In genomic region chr1:172706243-172706642, GRCm38 (mm10) we compare ENCODE assay signal across 27 mouse cellular contexts. TPM values are rescaled to one million over a fixed set of nuclear protein-coding genes. Genes with fewer than 3 reads are reported as not detected.
"Had no signal": no experiment of that assay in that cellular context is flagged by ENCODE, and none has a peak within 500 bp of the region (broad histone marks: within the 10 kb centered on the region; RNA-seq: fewer than 3 reads in every experiment).

No protein-coding gene starts in this region.

- H3K9me3 ChIP-seq: hindbrain, embryonic 15.5 days; midbrain, embryonic 12.5 days; midbrain, embryonic 15.5 days; stomach, embryonic 15.5 days had no signal

- ATAC-seq: midbrain, embryonic 15.5 days had no signal

- H3K4me3 ChIP-seq: hindbrain, embryonic 15.5 days; left cerebral cortex, adult 2 months; midbrain, embryonic 12.5 days; midbrain, embryonic 15.5 days; myocyte; stomach, embryonic 15.5 days had no signal

- H3K27ac ChIP-seq: hindbrain, embryonic 15.5 days; kidney, postnatal 0 days; left cerebral cortex, adult 2 months; liver, embryonic 14.5 days; midbrain, embryonic 12.5 days; midbrain, embryonic 15.5 days; stomach, embryonic 15.5 days had no signal

- DNase-seq: kidney, adult 2 months; kidney, postnatal 36 days; layer of hippocampus, postnatal 36 days; lung, adult 2 months; lung, postnatal 14 days; lung, postnatal 4 days; right cerebral cortex, adult 18-20 months; right cerebral cortex, postnatal 14 days; right cerebral cortex, postnatal 4 days; thymus, postnatal 25 days had no signal

- H3K27me3 ChIP-seq: hindbrain, embryonic 15.5 days; midbrain, embryonic 12.5 days; midbrain, embryonic 15.5 days; stomach, embryonic 15.5 days had no signal

- H3K4me1 ChIP-seq: hindbrain, embryonic 15.5 days; midbrain, embryonic 12.5 days; midbrain, embryonic 15.5 days; stomach, embryonic 15.5 days had no signal

- H3K36me3 ChIP-seq: hindbrain, embryonic 15.5 days; midbrain, embryonic 12.5 days; midbrain, embryonic 15.5 days; stomach, embryonic 15.5 days had no signal

- H3K4me2 ChIP-seq: hindbrain, embryonic 15.5 days; midbrain, embryonic 12.5 days; midbrain, embryonic 15.5 days; stomach, embryonic 15.5 days had no signal

- H3K9ac ChIP-seq: hindbrain, embryonic 15.5 days; liver, embryonic 14.5 days; midbrain, embryonic 12.5 days; midbrain, embryonic 15.5 days; stomach, embryonic 15.5 days had no signal

RNA-seq across cellular contexts. Expression of gene Crp, which starts 8.4 kb away (rescaled TPM):
- total RNA-seq: layer of hippocampus, adult 8-10 months; layer of hippocampus, postnatal 10 days; layer of hippocampus, postnatal 36 days; left cerebral cortex, adult 2 months; left cerebral cortex, postnatal 10 days; left cerebral cortex, postnatal 36 days; megakaryocyte progenitor cell, adult 5-6 weeks; megakaryocyte-erythroid progenitor cell, adult 5-6 weeks; monocyte, adult 5-6 weeks had no signal
- polyA plus RNA-seq: kidney, adult 2 months; kidney, postnatal 0 days; limb, embryonic 11.5 days; limb, embryonic 14.5 days; lung, adult 2 months; midbrain, embryonic 12.5 days; midbrain, embryonic 15.5 days; myocyte had no signal
